Mouse (Mus musculus) forebrain, embryonic 16.5 days (tissue): Measurements from ENCODE around the gene Cln5. TPM values are rescaled to one million over a fixed set of nuclear protein-coding genes. Genes with fewer than 3 reads are reported as not detected.

Experiments
- ATAC-seq: fragments of 200-750 bp; cut with Nextera tagmentation; 2 replicates; pipeline ENCODE4 v1.8.0; 2017; ENCODE audit warnings: mild to moderate bottlenecking, moderate library complexity
- H3K27ac ChIP-seq: fragments of 300-500 bp; sonication (generic); 2 replicates; pipeline ENCODE4 v1.5.1; 2014; ENCODE audit warnings: low read length, control low read depth
- H3K27me3 ChIP-seq: fragments of 300-500 bp; sonication (generic); replicated peaks from 2 replicates; pipeline ENCODE4 v1.6.1; 2014; ENCODE audit warnings: low read length; ENCODE audit not compliant: control insufficient read depth, insufficient read depth
- H3K36me3 ChIP-seq: fragments of 300-500 bp; sonication (generic); 2 replicates; pipeline ENCODE4 v1.6.1; 2014; ENCODE audit not compliant: control insufficient read depth, insufficient read depth
- H3K4me1 ChIP-seq: fragments of 300-500 bp; sonication (generic); replicated peaks from 2 replicates; pipeline ENCODE4 v1.6.1; 2014; ENCODE audit warnings: low read length; ENCODE audit not compliant: control insufficient read depth, insufficient read depth
- H3K4me2 ChIP-seq: fragments of 300-500 bp; sonication (generic); 2 replicates; pipeline ENCODE4 v1.6.1; 2014; ENCODE audit warnings: mild to moderate bottlenecking, low read length, control low read depth
- H3K4me3 ChIP-seq: fragments of 300-500 bp; sonication (generic); replicated peaks from 2 replicates; pipeline ENCODE4 v1.5.1; 2014; ENCODE audit warnings: mild to moderate bottlenecking, low read length, control low read depth
- H3K9ac ChIP-seq: fragments of 300-500 bp; sonication (generic); replicated peaks from 2 replicates; pipeline ENCODE4 v1.6.1; 2014; ENCODE audit warnings: low read depth, low read length, control low read depth
- H3K9me3 ChIP-seq: fragments of 300-500 bp; sonication (generic); 2 replicates; pipeline ENCODE4 v1.6.1; 2016; ENCODE audit warnings: low read length; ENCODE audit not compliant: control insufficient read depth
- WGBS: fragments of 180-500 bp; shearing (Covaris S2); extraction: QIAGEN DNeasy Blood & Tissue Kit; methylation state at CpG from one replicate; pipeline ENCODE4 v1.1.7; 2014; 5-methylcytosine and 5-hydroxymethylcytosine counted together
- polyA plus RNA-seq: library from polyadenylated mRNA; unstranded; fragments of >200 nt; fragmentation: Nextera tagmentation; extraction: Ambion mirVana; gene quantifications from 2 replicates; pipeline ENCODE4 v1.2.1, GENCODE M21; 2015

Cln5 gene
- polyA plus RNA-seq, 1 experiment from 2014 or later, result 9.4 TPM

GRCm38 (mm10) chr14:103101171-103101570 lies 31.2 kb downstream of the Cln5 start:
- no peak overlapping the region for H3K4me2 ChIP-seq
- H3K4me3 ChIP-seq, result no peak overlapping the region
- H3K9ac ChIP-seq, result no peak overlapping the region
- no peak overlapping the region for H3K27ac ChIP-seq
- no peaks in the 10 kb centered on the region for H3K27me3 ChIP-seq
- H3K36me3 ChIP-seq, result no peaks in the 10 kb centered on the region
- peaks cover 14% of the 10 kb centered on the region for H3K4me1 ChIP-seq
- no peak for ATAC-seq
- WGBS, result 88% methylated on average over 3 of the region's 3 CpGs
- no peaks in the 10 kb centered on the region for H3K9me3 ChIP-seq

GRCm38 (mm10) chr14:103102246-103102645 lies 32.2 kb downstream of the Cln5 start:
- no peak overlapping the region for H3K4me3 ChIP-seq
- no peak overlapping the region for H3K4me2 ChIP-seq
- ATAC-seq, result no peak
- H3K27ac ChIP-seq, result no peak overlapping the region
- H3K36me3 ChIP-seq, result no peaks in the 10 kb centered on the region
- 57% methylated on average over 6 of the region's 6 CpGs for WGBS
- peaks cover 6% of the 10 kb centered on the region for H3K4me1 ChIP-seq
- no peak overlapping the region for H3K9ac ChIP-seq
- no peaks in the 10 kb centered on the region for H3K27me3 ChIP-seq
- H3K9me3 ChIP-seq, result no peaks in the 10 kb centered on the region

GRCm38 (mm10) chr14:103102731-103103335 lies 32.8 kb downstream of the Cln5 start:
- H3K9ac ChIP-seq, result no peak overlapping the region
- WGBS, result 87% methylated on average over 10 of the region's 10 CpGs
- no peak overlapping the region for H3K4me2 ChIP-seq
- no peak overlapping the region for H3K4me3 ChIP-seq
- ATAC-seq, result no peak
- no peaks in the 10 kb centered on the region for H3K27me3 ChIP-seq
- H3K27ac ChIP-seq, result no peak overlapping the region
- H3K36me3 ChIP-seq, result no peaks in the 10 kb centered on the region
- no peaks in the 10 kb centered on the region for H3K9me3 ChIP-seq
- H3K4me1 ChIP-seq, result peaks cover 3% of the 10 kb centered on the region

- no peaks in the 10 kb centered on the region for H3K36me3 ChIP-seq
- H3K9ac ChIP-seq, result no peak overlapping the region
- H3K9me3 ChIP-seq, result no peaks in the 10 kb centered on the region
- WGBS, result 92% methylated on average over 2 of the region's 2 CpGs
- no peaks in the 10 kb centered on the region for H3K27me3 ChIP-seq
- no peak overlapping the region for H3K4me3 ChIP-seq
- ATAC-seq, result no peak
- no peak overlapping the region for H3K27ac ChIP-seq
- no peak overlapping the region for H3K4me2 ChIP-seq
- no peaks in the 10 kb centered on the region for H3K4me1 ChIP-seq
Measured at GRCm38 (mm10) chr14:103106301-103106700, 36.3 kb downstream of the Cln5 start.

DNA sequence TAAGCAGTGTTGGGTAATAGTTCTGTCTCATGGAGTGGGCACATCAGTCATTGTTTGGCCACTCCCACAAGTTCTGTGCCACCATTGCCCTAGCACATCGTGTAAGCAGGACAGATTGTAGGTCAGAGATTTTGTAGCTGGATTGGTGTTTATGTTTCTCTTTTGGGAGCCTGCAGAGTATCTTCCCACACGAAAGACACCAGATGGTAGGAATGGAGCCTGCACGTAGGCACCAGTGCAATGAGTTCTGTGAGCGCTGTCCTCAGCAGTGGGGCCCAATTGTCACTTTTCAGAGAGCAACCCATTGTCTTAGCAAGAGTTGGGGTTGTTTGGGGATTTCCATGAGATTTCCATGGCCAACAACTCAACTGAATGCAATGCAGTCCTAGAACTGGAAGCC lies 40.0 kb downstream of the Cln5 start:
- Histone ChIP-seq H3K9me3 (no peaks in the 10 kb centered on the region), H3K27me3 (no peaks in the 10 kb centered on the region), H3K9ac (no peak overlapping the region), H3K4me2 (no peak overlapping the region), H3K27ac (no peak overlapping the region), H3K4me1 (no peaks in the 10 kb centered on the region), H3K36me3 (peaks cover 7% of the 10 kb centered on the region; the same call in 1 of the 2 replicates), H3K4me3 (no peak overlapping the region)
- ATAC-seq, result no peak
- WGBS, result 91% methylated on average over 4 of the region's 4 CpGs

GRCm38 (mm10) chr14:103112606-103113363 lies 42.8 kb downstream of the Cln5 start:
- 87% methylated on average over 3 of the region's 3 CpGs for WGBS
- peaks cover 26% of the 10 kb centered on the region for H3K36me3 ChIP-seq
- peak; percentile 67 for ATAC-seq

DNA sequence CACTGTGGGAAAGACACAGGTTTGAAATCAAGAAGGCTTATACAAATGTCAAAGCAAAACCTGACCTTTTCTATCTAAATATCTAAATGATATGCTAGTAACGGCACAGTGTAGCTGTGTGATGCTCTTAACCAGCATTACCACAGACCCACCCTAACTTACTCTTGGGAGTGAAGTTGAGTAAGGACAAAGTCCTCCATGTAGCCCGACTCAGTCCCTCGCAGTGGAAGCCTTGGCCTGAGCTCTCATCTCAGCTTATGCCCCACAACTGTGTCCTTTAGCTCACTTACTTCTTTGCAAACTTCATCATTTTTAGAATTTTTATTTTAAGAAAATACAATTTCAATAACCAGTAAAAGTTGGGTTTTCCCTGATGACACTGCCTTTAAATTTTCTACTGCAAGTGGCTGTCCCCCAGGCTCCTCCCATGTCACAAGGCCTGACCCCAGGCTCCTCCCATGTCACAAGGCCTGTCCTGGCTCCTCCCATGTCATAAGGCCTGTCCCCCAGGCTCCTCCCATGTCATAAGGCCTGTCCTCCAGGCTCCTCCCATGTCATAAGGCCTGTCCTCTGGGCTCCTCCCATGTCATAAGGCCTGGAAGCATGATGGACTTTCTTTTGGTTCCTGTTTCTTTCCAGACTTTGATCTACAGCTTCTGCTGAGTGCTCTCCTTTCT lies 45.1 kb downstream of the Cln5 start:
- H3K27me3 ChIP-seq, result no peaks in the 10 kb centered on the region
- no peak for ATAC-seq
- no peaks in the 10 kb centered on the region for H3K4me1 ChIP-seq
- H3K9ac ChIP-seq, result no peak overlapping the region
- peaks cover 38% of the 10 kb centered on the region for H3K36me3 ChIP-seq
- H3K4me3 ChIP-seq, result no peak overlapping the region
- no peak overlapping the region for H3K4me2 ChIP-seq
- WGBS, result 97% methylated on average over 3 of the region's 3 CpGs
- no peaks in the 10 kb centered on the region for H3K9me3 ChIP-seq
- H3K27ac ChIP-seq, result no peak overlapping the region

More at GRCm38 (mm10) chr14:103112606-103113363, 42.8 kb downstream of the Cln5 start:
- Histone ChIP-seq H3K4me1 (no peaks in the 10 kb centered on the region), H3K9me3 (no peaks in the 10 kb centered on the region), H3K4me2 (no peak overlapping the region), H3K27ac (peak overlapping the region; percentile 41), H3K27me3 (no peaks in the 10 kb centered on the region), H3K4me3 (no peak overlapping the region), H3K9ac (no peak overlapping the region)

GRCm38 (mm10) chr14:103125756-103126155 lies 55.7 kb downstream of the Cln5 start:
- Histone ChIP-seq H3K4me2 (no peak overlapping the region), H3K27me3 (no peaks in the 10 kb centered on the region), H3K36me3 (peaks cover 35% of the 10 kb centered on the region), H3K4me1 (no peaks in the 10 kb centered on the region), H3K27ac (no peak overlapping the region), H3K9me3 (no peaks in the 10 kb centered on the region), H3K9ac (no peak overlapping the region), H3K4me3 (no peak overlapping the region)
- no peak for ATAC-seq
- 81% methylated on average over 6 of the region's 6 CpGs for WGBS
